Mouse (Mus musculus) adrenal gland, adult 10 weeks (tissue): Measurements from ENCODE around the gene Cdkn2d. TPM values are rescaled to one million over a fixed set of nuclear protein-coding genes. Genes with fewer than 3 reads are reported as not detected.

Experiments used
- polyA plus RNA-seq: library from polyadenylated mRNA; stranded (reverse); fragments of 350-450 nt; fragmentation: Illumina TruSeq; extraction: RNeasy Lipid Tissue Mini Kit (QIAGEN cat#74804); gene quantifications from one replicate; pipeline ENCODE4 v1.2.3, GENCODE M21; 2014; ENCODE audit warnings: low read depth, low replicate concordance

Cdkn2d gene
- polyA plus RNA-seq, result 7.1 TPM

DNA sequence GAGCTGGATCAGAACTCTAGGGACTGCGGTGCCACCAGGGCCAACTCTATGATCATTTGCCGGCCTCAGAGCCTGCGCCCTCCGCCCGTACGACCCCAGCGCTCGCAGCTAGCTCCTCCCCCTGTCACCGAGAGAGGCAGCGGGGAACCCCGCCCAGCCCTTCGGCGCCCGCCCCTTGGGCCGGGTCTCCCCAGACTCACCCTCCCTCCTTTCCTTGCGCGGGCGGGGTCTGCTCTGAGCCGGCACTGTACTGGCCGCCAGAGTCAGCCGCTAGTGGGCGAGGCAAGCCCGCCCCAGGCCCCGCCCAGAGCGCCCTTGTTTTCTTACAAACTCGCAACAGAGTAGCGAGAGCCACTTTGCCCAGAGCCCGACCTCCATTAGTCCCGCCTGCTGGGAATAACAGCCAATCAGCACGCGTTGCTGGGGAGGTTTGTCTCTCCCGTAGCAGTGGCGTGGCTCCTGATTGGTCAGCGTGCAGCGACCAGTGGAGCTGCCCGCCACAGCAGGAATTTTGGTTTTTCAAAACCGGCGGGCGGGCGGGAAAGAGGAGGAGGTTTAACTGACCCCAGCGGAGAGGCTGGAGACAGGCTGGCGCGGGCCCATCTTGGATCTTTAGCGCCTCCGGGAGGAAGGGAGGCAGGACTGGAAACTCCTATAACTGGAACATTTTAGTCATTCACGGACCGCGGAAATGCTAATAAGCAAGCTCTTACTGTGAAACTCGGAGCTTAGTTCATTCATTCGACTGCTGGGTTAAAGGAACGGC lies at the start of gene Cdkn2d:
Gene Cdkn2d (minus strand): TSS at position 386 of the 766 bp plus-strand sequence.

GRCm38 (mm10) chr9:21320619-21321512 lies 29.7 kb upstream of the Cdkn2d start, which contains the start of gene Slc44a2:
Gene Slc44a2, plus strand, starts transcription at chr9:21320698.

GRCm38 (mm10) chr9:21312134-21312533 lies 20.9 kb upstream of the Cdkn2d start, which contains the start of gene Ap1m2:
Gene Ap1m2, minus strand, starts transcription at chr9:21312337.

DNA sequence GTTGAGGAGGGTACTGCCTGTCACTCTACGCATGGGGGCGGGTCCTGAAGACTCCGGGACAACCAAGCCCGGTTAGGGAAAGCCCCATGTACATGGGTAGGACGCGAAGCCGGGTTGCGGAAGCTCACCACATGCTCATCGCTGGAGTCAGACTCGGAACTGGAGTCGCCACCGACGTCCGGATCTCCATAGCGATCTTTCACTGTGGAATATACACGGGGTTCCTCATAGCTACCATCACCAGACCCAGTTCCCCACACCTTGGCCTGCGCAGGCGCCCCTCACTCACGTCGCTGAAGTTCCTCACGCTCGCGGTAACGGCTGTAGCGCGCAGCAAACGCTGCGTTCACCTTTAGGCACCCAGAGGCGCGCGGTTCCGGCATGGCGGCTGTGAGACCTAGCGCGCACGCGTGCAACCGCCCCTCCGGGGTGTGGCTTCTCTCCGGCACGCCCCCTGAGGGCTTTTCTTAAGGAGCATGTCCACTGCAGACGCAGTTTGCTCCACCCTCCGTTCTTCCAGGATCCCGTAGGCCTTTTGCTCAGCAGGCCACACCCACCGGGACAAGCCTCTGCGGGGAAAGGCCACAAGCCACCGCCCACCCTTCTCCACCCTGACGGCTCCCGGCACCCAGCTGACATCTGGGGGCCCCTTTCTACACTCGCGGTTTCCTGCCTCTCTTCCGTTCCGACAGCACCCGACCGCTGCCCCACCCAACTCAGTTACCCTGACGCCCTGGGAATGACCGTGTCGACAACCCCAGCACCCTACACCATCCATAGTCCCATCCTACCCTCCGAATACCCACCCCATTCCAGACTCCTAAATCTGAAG lies 3.4 kb downstream of the Cdkn2d start, which contains the start of gene Kri1:
Gene Kri1 (minus strand): TSS at position 399 of the 832 bp plus-strand sequence.

DNA sequence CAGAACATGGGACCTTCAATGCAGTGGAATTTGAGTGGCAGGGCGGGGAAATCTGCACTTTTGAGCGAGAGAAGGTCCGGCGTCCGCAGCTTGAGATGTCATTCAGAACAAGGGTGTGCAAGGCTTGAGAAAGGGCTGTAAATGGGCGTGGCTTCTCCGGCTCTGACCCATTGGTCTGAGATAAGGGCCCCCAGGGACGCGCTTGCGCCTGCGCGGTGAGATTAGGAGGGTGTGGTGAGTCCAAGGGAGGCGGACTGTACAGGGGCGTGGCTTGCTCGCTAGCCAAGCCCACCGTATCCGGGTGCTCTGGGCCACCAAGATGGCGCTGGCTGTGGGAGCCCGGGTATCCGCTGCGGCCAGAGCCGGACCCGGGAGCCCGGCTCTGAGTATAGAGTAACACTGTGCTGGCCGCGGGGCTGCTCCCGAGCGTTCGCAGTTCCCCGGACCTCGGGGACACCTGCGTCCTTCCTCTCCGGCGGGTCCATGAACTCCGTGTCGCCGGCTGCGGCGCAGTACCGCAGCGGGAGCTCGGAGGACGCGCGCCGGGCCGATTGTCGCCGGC lies 26.1 kb downstream of the Cdkn2d start, which contains the start of gene Atg4d:
Gene Atg4d (plus strand): TSS at position 294 of the 562 bp plus-strand sequence.

DNA sequence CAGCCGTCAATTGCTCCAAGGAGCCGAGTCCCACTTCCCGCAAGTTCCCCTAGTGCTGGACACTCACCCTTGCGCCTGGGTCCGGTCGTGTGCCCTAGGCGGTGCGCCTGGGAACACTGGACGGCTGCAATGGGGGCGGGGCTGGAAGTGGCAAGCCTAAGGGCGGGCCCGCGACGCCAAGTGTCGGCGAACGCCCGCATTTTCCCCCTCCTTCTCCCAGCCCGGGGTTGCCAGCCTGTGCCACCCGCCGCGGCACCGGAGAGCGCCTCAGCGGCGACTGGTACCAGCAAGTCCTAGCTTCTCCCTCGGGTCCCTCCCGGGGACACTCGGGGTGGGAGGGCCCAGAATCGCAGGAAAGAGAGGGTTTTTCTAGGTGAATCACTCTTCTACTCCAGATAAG lies 42.9 kb downstream of the Cdkn2d start, which contains the start of gene S1pr5:
Gene S1pr5 (minus strand): TSS at position 118 of the 400 bp plus-strand sequence.

GRCm38 (mm10) chr9:21238733-21239464 lies 52.3 kb downstream of the Cdkn2d start, which contains the start of gene Keap1:
Gene Keap1, minus strand, starts transcription at chr9:21239361.

Other genes starting within 250 kb of the Cdkn2d start
- gene Zglp1, start 224.3 kb downstream of the Cdkn2d start, polyA plus RNA-seq, result not detected
- gene Gm49373, start 218.3 kb downstream of the Cdkn2d start, polyA plus RNA-seq, result not detected
- gene Fdx1l, start 217.8 kb downstream of the Cdkn2d start, polyA plus RNA-seq, result not detected
- 2.4 TPM for gene Gm38431, start 199.4 kb downstream of the Cdkn2d start, polyA plus RNA-seq
- 10.4 TPM for gene Raver1, start 199.4 kb downstream of the Cdkn2d start, polyA plus RNA-seq
- gene Tyk2, start 160.2 kb downstream of the Cdkn2d start, polyA plus RNA-seq, result 1.3 TPM
- 13.1 TPM for gene Cdc37, start 141.4 kb downstream of the Cdkn2d start, polyA plus RNA-seq
- gene Pde4a, start 125.7 kb downstream of the Cdkn2d start, polyA plus RNA-seq, result 0.87 TPM
- 10.0 TPM for gene Keap1, start 52.0 kb downstream of the Cdkn2d start, polyA plus RNA-seq
- gene S1pr5, start 43.0 kb downstream of the Cdkn2d start, polyA plus RNA-seq, result not detected
- 1.5 TPM for gene Atg4d, start 26.1 kb downstream of the Cdkn2d start, polyA plus RNA-seq
- 5.5 TPM for gene Kri1, start 3.4 kb downstream of the Cdkn2d start, polyA plus RNA-seq
- not detected for gene Ap1m2, start 20.9 kb upstream of the Cdkn2d start, polyA plus RNA-seq
- 23.9 TPM for gene Slc44a2, start 29.3 kb upstream of the Cdkn2d start, polyA plus RNA-seq
- 20.9 TPM for gene Ilf3, start 76.5 kb upstream of the Cdkn2d start, polyA plus RNA-seq
- gene Qtrt1, start 120.4 kb upstream of the Cdkn2d start, polyA plus RNA-seq, result not detected
- 22.1 TPM for gene Dnm2, start 133.5 kb upstream of the Cdkn2d start, polyA plus RNA-seq
- 2.9 TPM for gene Tmed1, start 218.8 kb upstream of the Cdkn2d start, polyA plus RNA-seq
- 1.0 TPM for gene AB124611, start 234.8 kb upstream of the Cdkn2d start, polyA plus RNA-seq